In genomic region chr1:154726361-154727161, GRCm38 (mm10) we compare ENCODE assay signal across 8 mouse cellular contexts.
DNase-seq lines count a peak whose midpoint lies in the region; ATAC-seq and TF ChIP-seq lines count a peak whose summit lies in the region.

No protein-coding gene starts in this region.

- H3K27me3 ChIP-seq in forebrain, postnatal 0 days (ENCODE audit: insufficient read depth, low read length): no peaks in the 10 kb centered on the region
- H3K27me3 ChIP-seq in midbrain, postnatal 0 days (ENCODE audit: insufficient read depth, low read length): no peaks in the 10 kb centered on the region

- WGBS in forebrain, postnatal 0 days: under 1% methylated on average over 45 of the region's 45 CpGs
- WGBS in midbrain, postnatal 0 days: under 1% methylated on average over 45 of the region's 45 CpGs

- H3K27ac ChIP-seq in forebrain, postnatal 0 days (ENCODE audit: low read depth, low read length): peak overlapping the region; percentile 51
- peak overlapping the region; percentile 52; the same call in 1 of the 2 replicates for H3K27ac ChIP-seq in midbrain, postnatal 0 days (ENCODE audit: low read depth, low read length)

- intact Hi-C loops in left cerebral cortex, postnatal 36 days (cut with DNase I): loop anchor here (5.0 to 10.0 kb wide), 4 partner anchors 62 to 829 kb away; partner anchors contain the start of gene Glul

- H3K9ac ChIP-seq in forebrain, postnatal 0 days: peak overlapping the region; percentile 69
- peak overlapping the region; percentile 59 for H3K9ac ChIP-seq in midbrain, postnatal 0 days (replicated peaks; ENCODE audit: low read length, poor library complexity, severe bottlenecking)

- DNase-seq in frontal cortex, postnatal 25 days (ENCODE audit: low spot score in 2 of 2): no peak
- DNase-seq in thymus, postnatal 0 days (ENCODE audit: low spot score): peak; percentile 4
- DNase-seq in thymus, adult 18-20 months: no peak
- DNase-seq in forebrain, postnatal 0 days: peak; percentile 80
- peak; percentile 68 to 82 for DNase-seq in left cerebral cortex, postnatal 36 days (ENCODE audit: low spot score in 2 of 2)
- peak; percentile 59 for DNase-seq in midbrain, postnatal 0 days (ENCODE audit: low spot score)
- no peak for DNase-seq in gastrocnemius, postnatal 4 days (ENCODE audit: low spot score in 2 of 2)

- H3K9me3 ChIP-seq in forebrain, postnatal 0 days (ENCODE audit: low read length): no peaks in the 10 kb centered on the region
- no peaks in the 10 kb centered on the region for H3K9me3 ChIP-seq in midbrain, postnatal 0 days (ENCODE audit: low read length)

- H3K4me1 ChIP-seq in forebrain, postnatal 0 days (ENCODE audit: insufficient read depth): peaks cover 18% of the 10 kb centered on the region; the same call in 1 of the 2 replicates
- H3K4me1 ChIP-seq in midbrain, postnatal 0 days (ENCODE audit: insufficient read depth, low read length): peaks cover 6% of the 10 kb centered on the region; the same call in 1 of the 2 replicates

- TF ChIP-seq CTCF in forebrain, postnatal 0 days (IDR thresholded peaks at IDR 0.05; ENCODE audit: low read depth): peak; percentile 19; the same call in 1 of the 2 replicates
- peak; percentile 25; the same call in 1 of the 2 replicates for TF ChIP-seq CTCF in midbrain, postnatal 0 days (IDR thresholded peaks at IDR 0.05)

- peak overlapping the region; percentile 92 for H3K4me2 ChIP-seq in forebrain, postnatal 0 days (ENCODE audit: low read depth)
- H3K4me2 ChIP-seq in midbrain, postnatal 0 days (ENCODE audit: low read depth, low read length, poor library complexity, severe bottlenecking): peak overlapping the region; percentile 84

- ATAC-seq in frontal cortex, adult (ENCODE audit: low TSS enrichment): peak; percentile 53
- ATAC-seq in forebrain, postnatal 0 days: peak; percentile 60
- peak; percentile 50 for ATAC-seq in midbrain, postnatal 0 days (ENCODE audit: low FRiP score)

- H3K36me3 ChIP-seq in forebrain, postnatal 0 days (ENCODE audit: insufficient read depth): no peaks in the 10 kb centered on the region
- H3K36me3 ChIP-seq in midbrain, postnatal 0 days (ENCODE audit: insufficient read depth, low read length): no peaks in the 10 kb centered on the region

- H3K4me3 ChIP-seq in forebrain, postnatal 0 days (ENCODE audit: low read depth, low read length): peak overlapping the region; percentile 64
- peak overlapping the region; percentile 60 for H3K4me3 ChIP-seq in midbrain, postnatal 0 days (ENCODE audit: low read depth, low read length)

Comparison
In these comparisons a context has a peak if more than half of its experiments do, and no peak if none do; other contexts are left out.
1. DNase-seq: peak in thymus, postnatal 0 days (single experiment), forebrain, postnatal 0 days (single experiment), left cerebral cortex, postnatal 36 days (2 of 2) and midbrain, postnatal 0 days (single experiment); none in frontal cortex, postnatal 25 days (0 of 2), thymus, adult 18-20 months (0 of 2) and gastrocnemius, postnatal 4 days (0 of 2).
2. Peak in every context shown above with its lines, with median percentiles within 50 percentile points of each other: ATAC-seq.